Mouse (Mus musculus): ENCODE results near the gene Pofut2. TPM values are rescaled to one million over a fixed set of nuclear protein-coding genes. Genes with fewer than 3 reads are reported as not detected.

Gene Pofut2
- polyA plus RNA-seq, 1 experiment from 2014 or later = 84.2 TPM

- Histone ChIP-seq H3K36me3 (ENCODE audit: insufficient read depth, low read length) (no peaks in the 10 kb centered on the region), H3K27ac (ENCODE audit: low read length) (no peak overlapping the region), H3K4me2 (replicated peaks; ENCODE audit: low read depth, low read length) (no peak overlapping the region), H3K9ac (replicated peaks; ENCODE audit: low read depth) (no peak overlapping the region), H3K27me3 (replicated peaks; ENCODE audit: insufficient read depth, low read length) (no peaks in the 10 kb centered on the region), H3K4me1 (ENCODE audit: insufficient read depth, low read depth, low read length) (peaks cover 3% of the 10 kb centered on the region; the same call in 1 of the 2 replicates), H3K4me3 (ENCODE audit: low read depth, low read length) (no peak overlapping the region), H3K9me3 (ENCODE audit: low read length) (no peaks in the 10 kb centered on the region)
- DNase-seq (ENCODE audit: low spot score) (no peak), ATAC-seq (no peak)
- 23% methylated on average over 5 of the region's 5 CpGs for WGBS
- TF ChIP-seq CTCF (IDR thresholded peaks at IDR 0.05) (no peak), EP300 (IDR thresholded peaks at IDR 0.05) (no peak)
Observed at GRCm38 (mm10) chr10:77288639-77289195, 29.7 kb downstream of the Pofut2 start.

GRCm38 (mm10) chr10:77289559-77289958 lies 30.5 kb downstream of the Pofut2 start:
- no peak for TF ChIP-seq CTCF (IDR thresholded peaks at IDR 0.05)
- no peak for TF ChIP-seq EP300 (IDR thresholded peaks at IDR 0.05)
- Histone ChIP-seq H3K36me3 (ENCODE audit: insufficient read depth, low read length) (no peaks in the 10 kb centered on the region), H3K27ac (ENCODE audit: low read length) (no peak overlapping the region), H3K9ac (replicated peaks; ENCODE audit: low read depth) (no peak overlapping the region), H3K27me3 (replicated peaks; ENCODE audit: insufficient read depth, low read length) (no peaks in the 10 kb centered on the region), H3K4me1 (ENCODE audit: insufficient read depth, low read depth, low read length) (no peaks in the 10 kb centered on the region), H3K9me3 (ENCODE audit: low read length) (no peaks in the 10 kb centered on the region), H3K4me3 (ENCODE audit: low read depth, low read length) (no peak overlapping the region), H3K4me2 (replicated peaks; ENCODE audit: low read depth, low read length) (no peak overlapping the region)
- no peak for ATAC-seq
- WGBS = 81% methylated on average over 8 of the region's 8 CpGs
- DNase-seq (ENCODE audit: low spot score) = no peak

DNA sequence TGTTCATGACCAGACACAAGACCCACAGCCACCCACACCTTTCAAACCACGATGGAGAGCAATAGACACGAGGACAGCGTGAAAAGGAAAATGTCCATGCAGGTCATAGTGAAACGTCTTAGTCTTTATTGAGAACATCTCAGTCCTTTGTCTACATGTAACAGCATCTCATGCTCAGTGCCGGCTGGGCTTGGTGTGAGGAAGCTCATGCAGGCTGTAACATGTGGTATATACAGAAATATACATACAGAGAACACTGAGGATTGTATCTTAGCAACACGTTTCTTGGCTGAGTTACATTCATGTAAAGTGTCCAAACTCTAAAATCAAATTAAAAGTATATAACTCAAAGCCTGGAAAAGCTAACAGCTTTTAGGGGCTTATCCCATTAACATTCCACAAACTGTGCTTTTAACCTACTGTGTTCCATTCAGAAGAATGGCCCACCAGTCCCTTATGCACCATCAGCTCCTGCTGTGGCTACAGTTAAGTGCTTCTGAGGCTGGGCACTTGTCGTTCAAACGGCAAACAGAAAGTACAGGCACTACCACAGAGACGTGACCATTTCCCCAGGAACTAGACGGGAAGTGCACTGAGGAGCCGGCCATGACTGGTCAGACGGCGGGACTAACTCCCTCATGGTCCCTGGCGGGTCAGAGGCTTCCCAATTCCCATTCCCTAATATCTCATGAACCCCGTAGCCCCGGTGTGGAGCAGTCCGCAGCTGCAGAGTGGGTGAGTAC lies 31.8 kb downstream of the Pofut2 start:
- no peak for TF ChIP-seq EP300 (IDR thresholded peaks at IDR 0.05)
- no peak for TF ChIP-seq CTCF (IDR thresholded peaks at IDR 0.05)
- 48% methylated on average over 17 of the region's 17 CpGs for WGBS
- peak; percentile 58 for DNase-seq (ENCODE audit: low spot score)
- Histone ChIP-seq H3K4me3 (ENCODE audit: low read depth, low read length) (0 out of 2 replicates have a peak overlapping the region, but pooled peaks have one; percentile 16), H3K9ac (replicated peaks; ENCODE audit: low read depth) (no peak overlapping the region), H3K4me1 (ENCODE audit: insufficient read depth, low read depth, low read length) (no peaks in the 10 kb centered on the region), H3K9me3 (ENCODE audit: low read length) (no peaks in the 10 kb centered on the region), H3K36me3 (ENCODE audit: insufficient read depth, low read length) (no peaks in the 10 kb centered on the region), H3K4me2 (replicated peaks; ENCODE audit: low read depth, low read length) (peak overlapping the region; percentile 45), H3K27ac (ENCODE audit: low read length) (no peak overlapping the region), H3K27me3 (replicated peaks; ENCODE audit: insufficient read depth, low read length) (no peaks in the 10 kb centered on the region)
- peak; percentile 63 for ATAC-seq

- Histone ChIP-seq H3K9ac (replicated peaks; ENCODE audit: low read depth) (no peak overlapping the region), H3K4me1 (ENCODE audit: insufficient read depth, low read depth, low read length) (no peaks in the 10 kb centered on the region), H3K36me3 (ENCODE audit: insufficient read depth, low read length) (no peaks in the 10 kb centered on the region), H3K4me2 (replicated peaks; ENCODE audit: low read depth, low read length) (no peak overlapping the region), H3K27ac (ENCODE audit: low read length) (no peak overlapping the region), H3K27me3 (replicated peaks; ENCODE audit: insufficient read depth, low read length) (no peaks in the 10 kb centered on the region), H3K4me3 (ENCODE audit: low read depth, low read length) (no peak overlapping the region), H3K9me3 (ENCODE audit: low read length) (no peaks in the 10 kb centered on the region)
- ATAC-seq (no peak), DNase-seq (ENCODE audit: low spot score) (no peak)
- no peak for TF ChIP-seq CTCF (IDR thresholded peaks at IDR 0.05)
- TF ChIP-seq EP300 (IDR thresholded peaks at IDR 0.05) = no peak
- WGBS = 84% methylated on average over 12 of the region's 12 CpGs
Observed at GRCm38 (mm10) chr10:77294691-77295090, 35.7 kb downstream of the Pofut2 start.

DNA sequence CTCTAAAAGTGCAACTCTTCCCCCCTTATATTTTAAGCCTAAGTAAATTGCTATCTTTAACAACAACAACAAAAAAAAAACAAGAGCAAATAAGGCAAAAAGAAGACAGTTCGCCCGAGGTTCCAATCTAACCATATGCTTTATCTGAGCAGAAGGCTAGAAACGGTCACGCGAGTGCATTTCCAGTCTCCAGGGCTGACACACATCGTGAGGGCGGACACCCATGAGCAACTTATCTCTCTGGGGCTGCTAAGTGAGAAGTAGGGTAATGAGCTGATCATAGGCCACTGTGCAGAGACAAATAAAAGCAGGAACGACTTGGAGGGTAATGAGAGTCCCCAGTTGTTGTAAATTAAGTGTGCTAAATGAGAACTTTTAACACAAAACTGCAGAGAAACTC lies 39.6 kb downstream of the Pofut2 start:
- Histone ChIP-seq H3K9me3 (ENCODE audit: low read length) (no peaks in the 10 kb centered on the region), H3K27me3 (replicated peaks; ENCODE audit: insufficient read depth, low read length) (no peaks in the 10 kb centered on the region), H3K27ac (ENCODE audit: low read length) (no peak overlapping the region), H3K4me1 (ENCODE audit: insufficient read depth, low read depth, low read length) (no peaks in the 10 kb centered on the region), H3K9ac (replicated peaks; ENCODE audit: low read depth) (no peak overlapping the region), H3K36me3 (ENCODE audit: insufficient read depth, low read length) (0 out of 2 replicates have a peak, but pooled peaks cover 6% of the 10 kb centered on the region), H3K4me2 (replicated peaks; ENCODE audit: low read depth, low read length) (no peak overlapping the region), H3K4me3 (ENCODE audit: low read depth, low read length) (no peak overlapping the region)
- no peak for ATAC-seq
- no peak for DNase-seq (ENCODE audit: low spot score)
- 79% methylated on average over 8 of the region's 8 CpGs for WGBS
- TF ChIP-seq CTCF (IDR thresholded peaks at IDR 0.05) = no peak
- no peak for TF ChIP-seq EP300 (IDR thresholded peaks at IDR 0.05)

GRCm38 (mm10) chr10:77299194-77299593 lies 40.2 kb downstream of the Pofut2 start:
- no peak for TF ChIP-seq CTCF (IDR thresholded peaks at IDR 0.05)
- no peak for TF ChIP-seq EP300 (IDR thresholded peaks at IDR 0.05)
- no peaks in the 10 kb centered on the region for H3K27me3 ChIP-seq (replicated peaks; ENCODE audit: insufficient read depth, low read length)
- ATAC-seq = no peak
- H3K27ac ChIP-seq (ENCODE audit: low read length) = no peak overlapping the region
- no peak overlapping the region for H3K9ac ChIP-seq (replicated peaks; ENCODE audit: low read depth)
- no peak overlapping the region for H3K4me3 ChIP-seq (ENCODE audit: low read depth, low read length)
- 66% methylated on average over 2 of the region's 2 CpGs for WGBS
- no peak overlapping the region for H3K4me2 ChIP-seq (replicated peaks; ENCODE audit: low read depth, low read length)
- no peaks in the 10 kb centered on the region for H3K4me1 ChIP-seq (ENCODE audit: insufficient read depth, low read depth, low read length)
- H3K36me3 ChIP-seq (ENCODE audit: insufficient read depth, low read length) = 0 out of 2 replicates have a peak, but pooled peaks cover 6% of the 10 kb centered on the region
- no peak for DNase-seq (ENCODE audit: low spot score)
- H3K9me3 ChIP-seq (ENCODE audit: low read length) = no peaks in the 10 kb centered on the region
